Mouse (Mus musculus) embryonic facial prominence, embryonic 11.5 days (tissue): ENCODE data around the gene C1qtnf4. TPM values are rescaled to one million over a fixed set of nuclear protein-coding genes. Genes with fewer than 3 reads are reported as not detected.

Experiments used
- polyA plus RNA-seq: library from polyadenylated mRNA; unstranded; fragments of >200 nt; fragmentation: Nextera tagmentation; extraction: Ambion mirVana; gene quantifications from 2 replicates; pipeline ENCODE4 v1.2.1, GENCODE M21; 2014

The C1qtnf4 gene
- polyA plus RNA-seq, 1 experiment from 2014 or later, result 13.7 TPM

Other genes starting within 250 kb of the C1qtnf4 start
- 69.9 and 74.3 TPM in 2 replicates for gene Nup160, start 208.6 kb upstream of the C1qtnf4 start, polyA plus RNA-seq
- 83.9 and 86.7 TPM in 2 replicates for gene Fnbp4, start 140.5 kb upstream of the C1qtnf4 start, polyA plus RNA-seq
- gene Agbl2, start 103.1 kb upstream of the C1qtnf4 start, polyA plus RNA-seq, result 0.91 and 1.3 TPM in 2 replicates
- gene Mtch2, start 38.7 kb upstream of the C1qtnf4 start, polyA plus RNA-seq, result 239 and 261 TPM in 2 replicates
- gene Kbtbd4, start 18.9 kb downstream of the C1qtnf4 start, polyA plus RNA-seq, result 51.4 and 53.1 TPM in 2 replicates
- 227 and 230 TPM in 2 replicates for gene Ndufs3, start 19.0 kb downstream of the C1qtnf4 start, polyA plus RNA-seq
- 76.6 and 81.3 TPM in 2 replicates for gene Celf1, start 54.5 kb downstream of the C1qtnf4 start, polyA plus RNA-seq
- 3.5 and 4.5 TPM in 2 replicates for gene Rapsn, start 149.8 kb downstream of the C1qtnf4 start, polyA plus RNA-seq
- 388 and 406 TPM in 2 replicates for gene Psmc3, start 168.1 kb downstream of the C1qtnf4 start, polyA plus RNA-seq
- gene Slc39a13, start 184.6 kb downstream of the C1qtnf4 start, polyA plus RNA-seq, result 22.0 and 22.1 TPM in 2 replicates
- 3.0 and 3.6 TPM in 2 replicates for gene Spi1, start 196.5 kb downstream of the C1qtnf4 start, polyA plus RNA-seq
- gene Mybpc3, start 232.3 kb downstream of the C1qtnf4 start, polyA plus RNA-seq, result 0.25 and 1.6 TPM in 2 replicates